Mouse (Mus musculus) layer of hippocampus, adult 9-10 months (tissue): Measurements from ENCODE around the gene Rbms3.

ENCODE experiments used
- DNase-seq: peaks from one replicate; pipeline ENCODE4 v3.0.0; 2022; ENCODE audit warnings: low spot score

Gene Rbms3

DNA sequence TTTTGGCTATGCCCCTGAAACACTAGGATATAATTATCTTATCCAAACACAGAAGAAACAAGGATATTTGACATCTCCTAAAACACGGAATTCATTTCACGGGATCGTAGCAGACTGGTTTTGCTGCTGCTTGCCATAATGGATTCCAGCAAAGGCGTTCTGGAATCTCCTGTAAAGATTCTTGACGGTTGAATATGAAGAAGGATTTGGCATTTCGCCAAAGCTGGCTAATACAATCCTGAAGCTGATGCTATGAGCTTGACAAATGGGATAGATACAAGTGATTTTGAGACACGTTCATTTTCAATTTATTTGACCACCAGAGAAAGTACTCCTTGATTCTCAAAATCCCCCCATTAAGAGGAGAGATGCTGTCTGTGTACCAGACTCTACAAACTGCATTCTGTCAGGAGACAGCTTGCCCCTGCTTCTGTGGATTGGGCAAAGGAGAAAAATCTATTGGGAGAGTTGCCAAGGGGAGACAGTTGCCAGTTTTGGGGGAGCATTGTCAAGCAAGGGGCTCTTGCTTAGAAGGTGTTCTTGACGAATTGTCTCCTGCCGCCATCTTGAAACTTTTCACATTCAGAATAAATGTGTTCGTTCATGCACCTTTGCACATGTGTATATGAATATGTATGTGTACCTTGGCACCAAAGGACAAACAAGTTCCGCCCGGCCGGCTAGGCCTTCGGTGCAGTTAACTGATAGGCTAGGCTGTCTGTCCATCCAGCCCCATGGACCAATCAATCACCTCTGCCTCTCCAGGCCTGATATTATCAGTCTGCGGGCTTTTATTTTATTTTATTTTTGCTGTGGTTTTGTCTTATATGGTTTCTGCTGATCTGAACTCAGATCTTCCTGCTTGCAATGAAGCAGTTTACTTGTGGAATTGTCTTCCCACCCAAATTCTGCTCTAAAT is 442.3 kb downstream of the Rbms3 start:
- no peak for DNase-seq

DNA sequence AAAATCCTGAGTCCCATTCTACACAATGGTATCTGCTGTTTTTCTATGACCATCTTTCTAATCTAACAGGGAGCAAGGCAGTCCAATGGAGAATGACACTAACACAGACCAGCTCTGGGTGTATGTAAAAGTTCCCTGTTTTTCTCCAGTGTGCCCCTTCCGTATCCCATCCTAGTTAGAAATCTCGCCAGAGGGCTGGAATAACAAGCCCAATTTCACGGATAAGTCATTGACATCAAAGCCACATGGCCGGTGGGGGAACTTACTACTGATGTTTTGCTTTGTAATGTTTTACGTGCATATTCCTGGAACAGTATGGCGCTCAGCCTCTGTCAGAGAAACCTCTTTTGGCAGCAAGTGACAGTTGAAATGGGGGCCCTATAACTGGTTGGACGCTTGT is 449.1 kb downstream of the Rbms3 start:
- no peak for DNase-seq

DNA sequence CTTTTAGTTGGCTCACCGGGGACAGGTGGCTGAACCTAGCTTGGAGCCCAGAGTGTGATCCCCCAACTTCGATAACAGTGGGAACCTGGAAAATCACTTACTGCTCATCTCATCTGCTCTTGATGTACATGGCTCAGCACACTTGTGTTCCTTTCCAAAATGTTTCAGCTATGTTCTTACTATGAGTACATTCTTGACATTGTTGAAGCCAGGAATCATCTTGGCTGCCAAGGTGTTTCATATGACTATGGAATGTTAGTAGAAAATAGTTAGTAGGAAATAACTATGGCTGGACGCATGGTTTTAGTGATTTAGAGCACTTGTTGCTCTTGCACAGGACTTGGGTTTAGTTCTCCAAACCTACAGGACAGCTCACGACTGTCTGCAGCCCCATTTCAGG is 451.3 kb downstream of the Rbms3 start:
- DNase-seq, result no peak

DNA sequence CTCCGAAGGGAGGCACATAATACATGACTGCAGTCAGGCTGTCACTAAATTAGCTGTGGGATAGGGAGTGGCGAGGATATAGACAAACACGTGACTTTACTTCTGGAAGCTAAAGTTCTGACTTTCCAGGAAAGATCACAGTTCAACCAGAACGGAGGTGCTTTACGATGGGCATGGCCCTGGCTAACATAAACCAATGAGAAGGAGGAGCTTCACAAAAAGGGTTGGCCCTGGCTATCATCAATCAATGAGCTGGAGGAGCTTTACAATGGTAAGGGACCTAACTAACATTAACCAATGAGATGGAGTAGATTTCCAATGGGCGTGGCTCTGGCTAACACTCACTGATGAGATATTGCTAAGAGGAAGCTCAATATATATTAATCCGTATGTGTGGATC is 457.2 kb downstream of the Rbms3 start:
- DNase-seq, result no peak

DNA sequence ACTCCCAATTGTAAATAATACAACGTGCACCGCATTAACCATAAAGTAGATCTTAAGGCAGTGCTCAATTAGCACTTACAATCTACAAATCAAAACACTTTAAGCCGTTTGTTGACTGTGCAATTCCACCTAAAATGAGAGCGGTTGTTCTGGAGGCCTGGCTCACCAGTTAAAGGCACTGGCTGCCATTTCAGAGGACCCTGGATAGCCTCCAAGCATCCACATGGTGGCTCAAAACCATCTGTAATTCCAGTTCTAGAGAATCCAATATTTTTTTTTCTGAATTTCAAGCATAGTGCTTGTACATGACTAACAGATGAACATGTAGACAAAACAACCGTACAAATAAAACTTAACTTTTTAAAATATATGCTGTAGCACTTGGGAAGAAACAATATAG is 460.5 kb downstream of the Rbms3 start:
- DNase-seq, result no peak

DNA sequence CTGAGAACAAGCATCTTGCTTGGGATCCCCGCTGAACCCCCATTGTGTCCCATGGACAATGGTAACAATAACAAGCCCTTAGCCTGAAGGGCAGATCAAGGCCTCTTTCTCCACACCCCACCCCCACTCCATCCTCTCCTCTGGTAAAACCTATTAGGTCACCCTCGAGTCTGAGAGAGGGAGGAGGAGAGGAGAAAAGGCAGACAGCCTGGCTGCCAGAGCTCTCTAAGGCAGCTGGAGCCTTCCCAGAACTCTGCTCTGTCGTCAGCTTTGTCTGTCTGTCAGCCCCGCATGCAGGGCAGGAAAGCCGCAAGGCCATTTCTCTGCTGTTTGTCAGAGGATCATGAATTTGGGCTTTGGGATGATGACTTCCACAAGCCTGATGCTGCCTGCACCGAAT is 466.6 kb downstream of the Rbms3 start:
- DNase-seq, result no peak

DNA sequence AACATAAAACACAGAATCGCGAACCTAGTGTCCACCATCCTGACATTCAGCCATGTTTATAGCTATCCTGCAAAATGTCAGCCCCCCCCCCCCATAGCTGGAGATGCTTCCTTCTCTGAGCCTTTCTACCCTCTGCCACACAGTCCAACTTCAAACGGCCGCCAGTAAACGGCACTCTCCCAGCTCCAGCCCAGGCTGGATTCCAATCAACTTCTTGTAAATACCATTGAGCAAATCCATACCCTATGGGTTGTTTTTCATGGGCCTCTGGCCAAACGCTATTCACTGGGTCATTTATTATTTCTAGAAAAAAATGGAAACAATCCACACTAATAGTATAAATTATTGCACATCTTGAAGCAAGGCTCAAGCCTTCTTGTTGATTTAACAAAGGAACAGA is 468.6 kb downstream of the Rbms3 start:
- no peak for DNase-seq

DNA sequence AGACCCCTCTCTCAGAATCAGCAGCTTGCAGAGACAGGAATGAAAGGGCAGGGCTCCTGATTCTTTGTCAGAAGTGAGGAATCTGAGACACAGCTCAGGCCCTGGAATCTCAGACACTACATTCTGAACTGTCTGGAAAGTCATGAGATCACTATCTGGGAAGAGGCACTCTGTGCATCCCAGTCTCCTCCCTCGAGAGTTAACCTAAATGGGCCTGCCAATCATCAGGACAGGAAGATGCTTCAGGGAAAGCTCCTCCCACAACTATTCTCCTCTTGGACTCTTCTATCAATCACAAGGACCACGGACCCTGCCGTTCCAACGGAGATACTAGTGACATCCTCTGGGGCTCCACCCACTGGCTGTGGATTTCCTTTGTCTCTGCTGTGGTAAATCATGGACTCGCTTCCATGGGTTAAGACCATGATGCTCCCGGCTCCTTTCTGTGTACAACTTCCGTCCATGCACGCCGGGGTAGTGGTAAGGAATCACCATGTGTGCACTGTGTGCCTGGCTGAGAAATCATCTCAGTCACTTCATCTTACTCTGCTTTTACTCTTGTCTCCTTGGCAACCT is 473.3 kb downstream of the Rbms3 start:
- DNase-seq, result no peak

DNA sequence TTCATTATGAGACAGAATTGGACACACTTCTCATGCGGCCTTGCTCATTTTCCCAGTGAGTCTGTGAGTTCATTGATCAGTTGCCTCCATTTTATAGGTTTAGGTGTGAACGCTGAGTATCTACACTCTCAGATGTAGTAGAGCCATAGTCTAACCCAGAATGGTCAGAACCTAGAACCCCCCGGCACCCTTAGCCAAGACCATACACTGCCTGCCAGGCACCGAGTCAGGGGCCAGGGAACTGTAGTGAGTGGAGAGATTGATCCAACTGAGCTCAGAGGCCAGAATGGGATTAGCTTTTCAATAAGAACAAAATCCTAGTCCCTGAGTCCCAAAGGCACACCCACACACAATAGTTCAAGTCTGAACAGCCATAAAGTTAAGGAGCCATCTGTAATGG is 475.1 kb downstream of the Rbms3 start:
- no peak for DNase-seq

DNA sequence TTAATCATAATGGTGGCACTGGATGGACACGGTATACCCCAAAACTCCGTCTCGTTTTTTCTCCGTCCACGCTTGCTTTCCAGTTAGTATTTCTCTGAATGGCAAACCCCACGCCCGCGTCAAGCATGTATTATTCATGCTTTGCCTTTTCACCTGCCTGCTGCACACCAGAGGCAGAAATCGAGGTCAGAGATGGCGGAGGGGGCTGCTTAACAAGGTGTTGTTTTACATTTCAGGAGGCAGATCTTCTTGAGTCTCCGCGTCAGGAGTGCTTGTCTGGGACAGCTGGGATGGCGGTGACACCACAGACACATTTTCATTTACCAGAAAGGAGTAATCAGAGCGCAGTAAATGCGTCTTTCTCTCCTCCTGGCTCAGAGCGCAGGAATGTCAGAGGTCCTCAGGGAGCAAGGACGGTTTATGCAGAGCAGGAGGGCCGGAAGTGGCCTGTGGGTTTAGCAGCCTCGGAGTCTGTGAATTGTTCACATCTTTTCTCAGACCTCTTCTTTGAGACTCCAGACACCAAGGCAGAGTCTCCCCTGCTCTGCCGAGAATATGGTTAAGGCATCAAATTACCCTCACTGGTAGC is 475.9 kb downstream of the Rbms3 start:
- no peak for DNase-seq

DNA sequence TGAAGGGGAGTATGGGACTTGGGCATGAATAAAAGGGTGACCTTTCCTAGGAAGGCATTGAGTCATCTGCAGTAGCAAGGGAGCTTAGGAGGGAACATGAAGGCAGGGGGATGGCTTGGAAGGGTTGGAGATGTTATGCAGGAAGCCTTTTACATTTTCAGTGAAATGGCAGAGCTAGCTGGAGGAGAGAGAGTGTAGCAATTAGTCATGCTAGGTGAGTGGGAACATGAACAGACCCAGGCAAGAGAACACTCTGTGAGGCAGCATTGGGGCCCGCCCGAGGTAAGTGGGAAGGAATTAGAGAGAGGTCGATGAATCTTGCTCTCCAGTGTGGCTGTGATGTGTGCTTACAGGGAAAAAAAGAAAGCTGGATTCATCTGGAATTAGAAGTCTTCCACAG is 477.8 kb downstream of the Rbms3 start:
- no peak for DNase-seq

DNA sequence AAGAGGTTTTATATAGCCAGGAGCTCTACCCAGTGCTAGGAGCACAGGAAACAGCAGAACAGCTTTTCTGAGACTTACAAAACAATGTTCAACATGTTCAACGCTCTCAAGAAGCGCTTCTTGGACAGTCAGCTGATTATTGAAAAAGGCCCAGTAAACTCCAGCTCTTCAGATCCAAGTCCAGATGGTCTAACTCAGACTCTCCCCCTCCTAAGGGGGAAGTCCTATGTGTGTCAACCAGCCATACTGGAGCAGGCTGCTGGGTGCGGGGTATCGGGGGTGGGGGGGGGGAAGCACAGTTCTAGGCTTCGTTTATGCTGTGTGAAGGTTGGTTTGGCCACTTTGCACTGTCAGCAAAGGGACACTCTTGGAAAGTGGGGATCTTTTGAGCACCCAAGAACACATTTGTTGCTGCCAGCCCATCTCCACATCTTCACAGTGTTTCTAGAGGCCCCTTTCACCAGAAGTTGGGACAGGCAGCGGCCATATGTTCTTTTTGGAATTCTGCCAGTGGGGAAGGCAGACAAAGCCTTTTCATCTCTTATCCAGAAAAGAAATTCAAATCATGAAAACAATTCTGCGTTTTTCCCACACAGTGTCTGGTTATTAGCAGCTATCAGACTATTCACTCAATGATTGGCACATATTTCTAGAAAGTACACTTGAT is 485.5 kb downstream of the Rbms3 start:
- peak; percentile 6 for DNase-seq

DNA sequence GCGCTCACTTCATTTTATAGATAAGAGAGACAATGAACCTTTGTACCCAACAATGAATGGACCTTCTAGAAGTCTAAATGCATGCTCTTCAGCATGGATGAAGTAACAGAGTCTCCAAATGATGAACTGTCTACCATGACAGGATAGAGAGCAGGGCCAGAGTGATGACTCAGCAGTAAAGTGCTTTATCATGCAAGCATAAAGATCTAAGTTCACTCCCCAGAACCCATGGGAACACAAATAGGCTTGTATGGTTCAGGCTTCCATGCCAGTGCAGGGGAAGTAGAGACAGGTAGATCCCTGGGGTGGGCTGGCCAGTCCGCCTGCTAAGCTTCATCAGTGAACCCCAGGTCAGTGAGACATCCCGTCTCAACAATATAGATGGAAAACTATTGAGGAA is 489.7 kb downstream of the Rbms3 start:
- DNase-seq, result no peak

DNA sequence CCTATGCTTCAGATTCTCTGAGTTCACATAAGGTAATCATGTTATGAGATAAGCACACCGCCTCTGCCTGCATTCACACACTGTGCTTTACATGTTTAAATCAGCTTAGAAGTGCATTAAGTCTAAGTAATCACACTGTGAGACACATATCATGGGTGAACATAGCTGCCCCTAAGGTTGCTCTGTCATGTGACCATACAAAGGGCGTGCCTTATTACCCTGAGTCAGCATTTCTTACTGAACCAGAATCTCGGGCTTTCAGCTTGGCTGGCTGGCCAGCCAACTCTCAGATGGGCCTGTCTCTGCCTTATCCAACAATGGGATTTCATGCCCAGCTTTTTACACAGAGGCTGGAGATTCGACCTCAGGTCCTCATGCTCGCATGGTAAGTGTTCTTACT is 493.3 kb downstream of the Rbms3 start:
- DNase-seq, result no peak

DNA sequence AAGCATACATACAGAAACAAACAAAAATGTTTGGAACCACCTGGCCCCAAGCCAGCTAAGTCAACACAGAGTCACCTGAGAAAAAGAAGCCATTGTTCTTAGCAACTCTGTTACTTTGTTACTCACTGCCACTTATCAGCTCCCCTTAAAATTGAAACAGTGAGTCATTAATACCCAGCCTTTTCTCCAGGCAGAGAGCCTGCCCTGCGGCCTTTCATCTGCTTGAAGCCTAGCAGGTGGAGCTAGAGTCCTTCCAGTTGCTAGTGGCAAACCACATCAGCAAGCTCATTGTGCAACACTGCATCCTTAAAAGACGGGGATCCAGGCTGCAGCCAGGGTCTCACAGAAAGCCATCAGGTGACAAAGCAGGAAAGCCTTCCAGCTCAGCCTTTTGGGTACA is 495.7 kb downstream of the Rbms3 start:
- DNase-seq, result no peak

DNA sequence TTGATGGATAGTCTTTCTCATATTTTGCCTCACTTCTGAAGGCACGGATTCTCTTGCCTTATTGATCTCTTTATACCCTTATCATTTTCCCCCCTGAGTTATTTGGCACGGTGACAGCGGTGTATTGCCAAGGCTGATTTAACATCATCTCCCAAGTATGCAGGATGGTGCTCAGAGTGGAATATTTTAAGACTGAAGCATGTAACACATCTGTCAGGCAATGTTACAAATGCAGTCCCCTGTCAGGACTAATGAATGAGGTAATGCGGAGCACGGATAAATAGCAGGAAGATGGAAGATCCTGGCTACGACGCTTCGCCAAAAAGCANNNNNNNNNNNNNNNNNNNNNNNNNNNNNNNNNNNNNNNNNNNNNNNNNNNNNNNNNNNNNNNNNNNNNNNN is 502.9 kb downstream of the Rbms3 start:
- DNase-seq, result no peak

DNA sequence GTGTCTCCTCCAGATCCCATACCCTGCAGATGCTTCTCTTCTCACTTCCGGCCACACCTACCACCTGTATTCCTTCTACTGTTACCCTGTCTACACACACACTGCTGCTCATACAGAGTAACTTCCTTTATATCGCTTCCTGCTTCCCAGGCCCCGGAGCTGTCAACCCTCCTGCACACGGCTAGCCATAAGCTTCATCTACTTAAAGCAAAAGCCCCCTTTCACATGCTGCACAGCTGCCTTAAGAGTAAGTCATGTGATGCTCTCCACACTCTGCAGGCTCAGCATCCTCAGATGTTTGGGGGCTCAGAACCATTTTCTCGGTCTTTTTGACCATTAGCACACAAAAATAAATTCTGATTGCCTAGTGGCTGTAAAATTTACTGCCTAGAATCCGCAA is 503.9 kb downstream of the Rbms3 start:
- DNase-seq, result no peak

DNA sequence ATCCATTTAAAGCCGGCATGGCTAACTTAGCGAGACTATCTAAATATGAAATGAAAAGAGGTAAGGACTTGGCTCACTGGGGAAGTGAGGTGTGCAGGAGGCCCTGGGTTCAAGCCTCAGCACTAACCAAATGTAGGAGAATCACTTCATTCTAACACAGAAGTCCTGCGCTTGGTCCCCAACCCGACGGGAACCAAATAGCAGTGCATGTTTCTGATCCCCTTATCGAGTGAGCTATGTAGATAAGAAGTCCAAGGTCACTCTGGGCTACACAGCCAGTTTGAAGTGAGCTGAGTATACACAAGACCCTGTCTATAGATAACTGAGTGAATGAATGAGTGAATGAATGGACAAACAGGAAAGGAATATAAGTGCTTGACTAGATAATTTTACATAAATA is 508.1 kb downstream of the Rbms3 start:
- DNase-seq, result no peak

DNA sequence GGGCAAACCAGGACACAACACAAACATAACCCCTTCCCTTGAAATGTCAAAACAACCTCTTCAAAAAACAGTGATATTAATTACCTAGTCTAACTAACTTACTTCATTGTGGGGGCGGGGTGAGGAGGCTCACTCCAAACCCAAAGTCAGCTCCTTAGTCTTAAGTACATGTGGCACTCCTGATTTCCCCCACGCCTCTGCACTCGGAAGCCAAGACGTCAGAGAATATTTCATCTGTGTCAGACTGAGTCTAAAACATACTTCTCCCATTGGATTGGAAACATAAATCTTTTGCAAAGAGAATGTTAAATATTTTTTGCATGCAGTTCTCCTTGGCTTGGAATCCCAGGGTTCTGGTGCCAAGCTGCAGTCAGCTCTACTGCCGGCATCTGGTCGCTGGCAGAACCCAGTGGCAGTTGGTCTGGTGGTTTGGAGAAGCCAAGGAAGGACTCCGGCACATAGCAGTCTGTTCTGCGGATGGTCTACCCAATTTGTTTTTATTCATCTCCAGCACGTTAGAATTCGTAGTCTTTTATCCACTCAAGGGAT is 512.5 kb downstream of the Rbms3 start:
- DNase-seq, result no peak

DNA sequence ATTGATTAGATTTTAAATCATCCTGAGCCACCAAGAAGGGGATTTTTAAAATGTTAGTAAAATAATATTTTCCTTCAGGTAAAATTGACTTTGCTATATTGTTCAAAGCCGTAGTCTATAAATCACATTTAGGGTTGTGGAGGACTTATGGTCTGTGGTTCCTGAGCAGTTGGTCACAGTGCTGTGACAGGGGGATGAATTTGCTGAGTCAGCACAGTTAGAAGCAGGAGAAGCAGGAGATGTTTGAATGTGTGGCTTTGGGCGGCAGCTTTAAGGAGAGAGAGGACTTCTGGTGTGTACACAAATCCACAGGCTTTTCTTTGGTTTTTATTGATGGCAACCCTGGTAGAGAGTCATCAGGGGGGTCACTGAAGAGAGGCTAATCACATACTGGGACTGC is 514.1 kb downstream of the Rbms3 start:
- no peak for DNase-seq

DNA sequence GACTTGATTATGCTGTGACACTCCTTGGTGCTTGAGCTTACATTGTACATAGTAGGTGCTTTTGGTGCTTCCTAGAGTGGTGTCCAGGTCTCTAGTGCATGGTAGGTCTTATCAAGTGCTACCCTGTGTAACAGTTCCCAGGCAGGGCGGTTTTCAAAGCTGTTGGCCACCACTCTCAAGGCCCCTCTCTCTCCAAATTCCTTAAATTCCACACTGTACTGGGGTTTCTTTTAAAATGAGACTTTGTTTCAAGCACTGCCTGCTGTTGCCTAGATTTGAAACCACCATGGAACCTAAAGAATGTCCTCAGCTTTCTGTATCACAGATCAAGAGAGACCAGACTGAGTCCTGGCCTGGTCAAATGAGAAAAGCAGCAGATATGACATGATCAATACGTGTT is 516.1 kb downstream of the Rbms3 start:
- DNase-seq, result no peak

DNA sequence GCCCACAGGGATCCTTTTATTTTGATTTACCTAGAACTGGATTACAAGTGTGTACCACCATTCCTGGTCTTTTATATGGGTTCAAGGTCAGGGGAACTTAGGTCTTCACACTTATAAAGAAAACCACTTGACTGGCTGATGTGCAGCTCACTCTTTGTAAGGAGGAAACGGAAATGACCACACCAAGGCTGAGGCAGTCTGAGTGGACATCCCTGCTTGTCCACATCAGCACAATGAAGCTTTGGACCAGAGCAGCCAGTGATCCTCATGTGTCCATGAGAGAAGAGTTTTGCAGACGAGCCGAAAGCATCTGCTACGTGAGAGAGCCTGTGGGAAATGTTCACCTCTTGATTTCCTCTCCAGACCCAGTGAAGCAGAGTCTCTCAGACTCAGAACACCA is 521.8 kb downstream of the Rbms3 start:
- no peak for DNase-seq
